15 mouse cellular contexts compared by ENCODE assay signal in genomic region chr8:21885321-21885720, GRCm38 (mm10). TPM values are rescaled to one million over a fixed set of nuclear protein-coding genes. Genes with fewer than 3 reads are reported as not detected.
"Had no signal": no experiment of that assay in that cellular context is flagged by ENCODE, and none has a peak within 500 bp of the region (broad histone marks: within the 10 kb centered on the region; RNA-seq: fewer than 3 reads in every experiment).

Gene Defb9, minus strand, starts transcription at chr8:21885421.

RNA-seq across cellular contexts. Expression of gene Defb9, which starts in this region (rescaled TPM):
- polyA plus RNA-seq: liver, embryonic 16.5 days; lung, embryonic 14.5 days; lung, embryonic 16.5 days; midbrain, embryonic 10.5 days; midbrain, embryonic 12.5 days; midbrain, embryonic 14.5 days; midbrain, embryonic 16.5 days; myocyte; neural tube, embryonic 11.5 days; neural tube, embryonic 13.5 days; neural tube, embryonic 15.5 days; small intestine, adult 2 months; stomach, embryonic 14.5 days; stomach, embryonic 16.5 days; thymus, postnatal 0 days had no signal
